Mouse (Mus musculus) midbrain, postnatal 0 days (tissue): ENCODE measurements around the gene Rragd. TPM values are rescaled to one million over a fixed set of nuclear protein-coding genes. Genes with fewer than 3 reads are reported as not detected.

ENCODE experiments used
- ATAC-seq: fragments of 200-750 bp; cut with Nextera tagmentation; 2 replicates; pipeline ENCODE4 v1.8.0; 2017; ENCODE audit warnings: moderate number of reproducible peaks, mild to moderate bottlenecking, moderate TSS enrichment, moderate library complexity; ENCODE audit not compliant: low FRiP score
- DNase-seq: peaks from one replicate; pipeline ENCODE4 v3.0.0-alpha.2; 2015; ENCODE audit warnings: low spot score
- H3K27ac ChIP-seq: fragments of 300-500 bp; sonication (generic); 2 replicates; pipeline ENCODE4 v1.5.1; 2014; ENCODE audit warnings: low read depth, mild to moderate bottlenecking, low read length, mixed read lengths
- H3K27me3 ChIP-seq: fragments of 300-500 bp; sonication (generic); 2 replicates; pipeline ENCODE4 v1.6.1; 2014; ENCODE audit warnings: low read length, control low read depth, mixed read lengths; ENCODE audit not compliant: insufficient read depth
- H3K36me3 ChIP-seq: fragments of 300-500 bp; sonication (generic); 2 replicates; pipeline ENCODE4 v1.6.1; 2014; ENCODE audit warnings: low read length, control low read depth, mixed read lengths; ENCODE audit not compliant: insufficient read depth
- H3K4me1 ChIP-seq: fragments of 300-500 bp; sonication (generic); 2 replicates; pipeline ENCODE4 v1.6.1; 2014; ENCODE audit warnings: mild to moderate bottlenecking, control low read depth, antibody characterized with exemption, low read length, mixed read lengths; ENCODE audit not compliant: insufficient read depth
- H3K4me2 ChIP-seq: fragments of 300-500 bp; sonication (generic); 2 replicates; pipeline ENCODE4 v1.6.1; 2014; ENCODE audit warnings: low read depth, mild to moderate bottlenecking, low read length, mixed read lengths; ENCODE audit not compliant: poor library complexity, severe bottlenecking
- H3K4me3 ChIP-seq: fragments of 300-500 bp; sonication (generic); 2 replicates; pipeline ENCODE4 v1.5.1; 2014; ENCODE audit warnings: low read depth, mild to moderate bottlenecking, low read length, moderate library complexity
- H3K9ac ChIP-seq: fragments of 300-500 bp; sonication (generic); replicated peaks from 2 replicates; pipeline ENCODE4 v1.6.1; 2014; ENCODE audit warnings: mild to moderate bottlenecking, low read length, moderate library complexity, mixed read lengths; ENCODE audit not compliant: poor library complexity, severe bottlenecking
- H3K9me3 ChIP-seq: fragments of 300-500 bp; sonication (generic); 2 replicates; pipeline ENCODE4 v1.6.1; 2016; ENCODE audit warnings: low read length, control low read depth
- CTCF ChIP-seq: IDR thresholded peaks from 2 replicates; pipeline ENCODE4 v1.5.1; 2016; ENCODE audit warnings: antibody characterized with exemption, mild to moderate bottlenecking
- WGBS: fragments of 180-500 bp; shearing (Covaris S2); extraction: QIAGEN DNeasy Blood & Tissue Kit; methylation state at CpG from one replicate; pipeline ENCODE4 v1.1.7; 2014; 5-methylcytosine and 5-hydroxymethylcytosine counted together
- polyA plus RNA-seq: library from polyadenylated mRNA; unstranded; fragments of >200 nt; fragmentation: Nextera tagmentation; extraction: Ambion mirVana; gene quantifications from 2 replicates; pipeline ENCODE4 v1.2.1, GENCODE M21; 2015
- total RNA-seq: library from RNA; depleted of rRNA; stranded (reverse); fragments of >200 nt; gene quantifications from 2 replicates; pipeline ENCODE4 v1.2.3, GENCODE M21; 2014; rRNA removed

Rragd gene
- total RNA-seq: 52.7 and 54.9 TPM in 2 replicates
- 28.5 and 35.0 TPM in 2 replicates for polyA plus RNA-seq

- 0% methylated on average over 8 of the region's 18 CpGs for WGBS
- H3K9me3 ChIP-seq: no peaks in the 10 kb centered on the region
- no peaks in the 10 kb centered on the region for H3K36me3 ChIP-seq
- peaks cover 4% of the 10 kb centered on the region; the same call in 1 of the 2 replicates for H3K4me1 ChIP-seq
- no peaks in the 10 kb centered on the region for H3K27me3 ChIP-seq
- H3K27ac ChIP-seq: peak within 1 kb of the TSS; percentile 73
- ATAC-seq: peak; percentile 82
- peak within 1 kb of the TSS; percentile 90 for H3K4me3 ChIP-seq
- TF ChIP-seq CTCF: no peak
- H3K9ac ChIP-seq: peak within 1 kb of the TSS; percentile 84
- H3K4me2 ChIP-seq: peak within 1 kb of the TSS; percentile 95
- DNase-seq: peak; percentile 50
These were observed at the start of gene Rragd for GRCm38 (mm10) chr4:32982716-32983175. Gene Rragd (plus strand): TSS chr4:32983037.

- no peak overlapping the region for H3K9ac ChIP-seq
- no peak overlapping the region for H3K4me3 ChIP-seq
- H3K36me3 ChIP-seq: no peaks in the 10 kb centered on the region
- H3K9me3 ChIP-seq: no peaks in the 10 kb centered on the region
- DNase-seq: no peak
- no peak for ATAC-seq
- WGBS: 74% methylated on average over 9 of the region's 9 CpGs
- no peak overlapping the region for H3K27ac ChIP-seq
- no peaks in the 10 kb centered on the region for H3K27me3 ChIP-seq
- no peak for TF ChIP-seq CTCF
- no peak overlapping the region for H3K4me2 ChIP-seq
- H3K4me1 ChIP-seq: no peaks in the 10 kb centered on the region
These were observed 46.0 kb upstream of the Rragd start for GRCm38 (mm10) chr4:32936762-32937341.

DNA sequence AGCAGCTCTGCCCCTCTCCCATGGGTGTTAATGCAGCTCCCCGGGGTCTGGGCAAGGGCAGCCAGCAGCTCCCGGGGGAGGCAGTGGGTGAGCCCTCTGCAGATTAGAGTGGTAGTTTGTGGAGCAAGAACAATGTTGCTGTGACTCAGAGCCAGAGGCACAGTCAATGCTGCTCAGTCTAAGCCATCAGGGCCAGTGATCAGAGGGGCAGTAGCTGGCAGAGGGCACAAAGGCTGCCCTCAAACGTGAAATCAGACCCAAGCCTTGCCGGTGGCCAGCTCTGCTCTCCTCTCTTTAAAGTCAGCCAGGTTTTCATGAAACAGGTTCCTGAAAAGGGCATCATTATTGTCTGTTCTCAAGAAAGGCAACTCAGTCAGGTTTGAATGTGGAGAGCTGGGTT lies 43.3 kb upstream of the Rragd start:
- TF ChIP-seq CTCF: no peak
- no peak overlapping the region for H3K4me3 ChIP-seq
- no peaks in the 10 kb centered on the region for H3K9me3 ChIP-seq
- no peaks in the 10 kb centered on the region for H3K36me3 ChIP-seq
- no peaks in the 10 kb centered on the region for H3K27me3 ChIP-seq
- 0 out of 2 replicates have a peak overlapping the region, but pooled peaks have one; percentile 43 for H3K27ac ChIP-seq
- H3K4me1 ChIP-seq: no peaks in the 10 kb centered on the region
- H3K4me2 ChIP-seq: no peak overlapping the region
- ATAC-seq (0 out of 2 replicates have a peak, but pooled peaks have one; percentile 47), DNase-seq (no peak)
- 21% methylated on average over 4 of the region's 4 CpGs for WGBS
- no peak overlapping the region for H3K9ac ChIP-seq

- Histone ChIP-seq H3K4me2 (no peak overlapping the region), H3K4me1 (no peaks in the 10 kb centered on the region), H3K9ac (no peak overlapping the region), H3K36me3 (no peaks in the 10 kb centered on the region), H3K27ac (0 out of 2 replicates have a peak overlapping the region, but pooled peaks have one; percentile 43), H3K4me3 (no peak overlapping the region), H3K9me3 (no peaks in the 10 kb centered on the region), H3K27me3 (no peaks in the 10 kb centered on the region)
- no peak for DNase-seq
- no peak for ATAC-seq
- 47% methylated on average over 5 of the region's 5 CpGs for WGBS
- no peak for TF ChIP-seq CTCF
These were observed 42.9 kb upstream of the Rragd start for GRCm38 (mm10) chr4:32939964-32940363.

DNA sequence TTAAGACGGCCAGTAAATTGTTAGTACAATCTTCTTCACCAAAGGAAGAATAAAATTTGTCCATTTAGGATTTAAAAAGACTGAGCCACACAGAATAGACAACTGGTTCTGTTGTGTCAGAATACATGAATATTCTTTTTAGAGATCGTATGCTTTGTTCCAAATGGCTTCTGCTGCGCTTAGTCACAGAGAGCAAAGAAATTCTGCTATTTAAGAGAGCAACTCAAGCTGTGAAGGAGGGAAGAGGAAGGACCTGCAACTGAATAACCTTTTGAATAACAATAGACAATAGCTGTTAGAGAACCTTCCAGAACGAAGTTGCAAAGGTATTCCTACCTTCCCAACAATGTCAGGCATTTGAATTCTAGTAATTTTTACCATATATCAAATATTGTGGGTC lies 41.9 kb upstream of the Rragd start:
- 50% methylated on average over 4 of the region's 4 CpGs for whole genome bisulfite sequencing
- H3K36me3 ChIP-seq: no peaks in the 10 kb centered on the region
- H3K4me2 ChIP-seq: no peak overlapping the region
- H3K27ac ChIP-seq: no peak overlapping the region
- H3K4me1 ChIP-seq: no peaks in the 10 kb centered on the region
- no peak for TF ChIP-seq CTCF
- no peak for DNase-seq
- H3K9ac ChIP-seq: no peak overlapping the region
- no peak for ATAC-seq
- H3K27me3 ChIP-seq: no peaks in the 10 kb centered on the region
- H3K9me3 ChIP-seq: no peaks in the 10 kb centered on the region
- no peak overlapping the region for H3K4me3 ChIP-seq

GRCm38 (mm10) chr4:32947631-32948030 lies 35.2 kb upstream of the Rragd start:
- no peak for ATAC-seq

More at GRCm38 (mm10) chr4:32947631-32948030, 35.2 kb upstream of the Rragd start:
- no peak overlapping the region for H3K4me3 ChIP-seq
- DNase-seq: no peak
- H3K4me1 ChIP-seq: no peaks in the 10 kb centered on the region
- no peak overlapping the region for H3K27ac ChIP-seq
- 23% methylated on average over 4 of the region's 4 CpGs for WGBS
- no peak for TF ChIP-seq CTCF
- no peaks in the 10 kb centered on the region for H3K36me3 ChIP-seq
- no peaks in the 10 kb centered on the region for H3K27me3 ChIP-seq
- no peak overlapping the region for H3K4me2 ChIP-seq
- H3K9me3 ChIP-seq: no peaks in the 10 kb centered on the region
- no peak overlapping the region for H3K9ac ChIP-seq
